Mouse (Mus musculus): ENCODE measurements around the gene Olfr466. TPM values are rescaled to one million over a fixed set of nuclear protein-coding genes. Genes with fewer than 3 reads are reported as not detected.

Olfr466 gene
- total and polyA plus RNA-seq, 3 experiments: not detected

DNA sequence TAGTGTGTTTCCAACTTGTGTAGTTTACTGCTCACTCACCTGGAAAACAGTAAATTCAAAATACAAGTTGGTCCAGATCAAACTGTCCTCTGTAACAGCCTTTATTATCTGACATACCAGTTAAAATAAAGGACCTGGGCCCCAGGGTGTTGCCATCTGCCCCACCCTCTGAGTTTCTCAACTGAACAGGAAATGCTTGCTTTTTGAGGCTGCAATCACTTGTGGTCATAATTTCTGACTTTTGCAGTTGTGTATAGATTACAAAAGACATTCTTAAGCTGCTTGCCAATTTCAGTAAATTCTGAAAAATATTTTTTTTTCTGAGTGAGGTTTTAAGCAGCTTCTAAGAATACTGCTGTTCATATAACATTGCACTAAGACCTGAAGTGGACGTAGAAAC, 27.9 kb upstream of the Olfr466 start:
- H3K79me2 ChIP-seq (ENCODE audit: control insufficient read depth, insufficient read depth, low read length, poor library complexity): no peaks in the 10 kb centered on the region
- no peaks in the 10 kb centered on the region for H3K9me3 ChIP-seq (replicated peaks; ENCODE audit: insufficient read depth, low read length)
- H3K9ac ChIP-seq (ENCODE audit: control insufficient read depth, low read depth, low read length, poor library complexity, severe bottlenecking): peak overlapping the region; percentile 42
- peak overlapping the region; percentile 99 for H3K27ac ChIP-seq (ENCODE audit: control insufficient read depth, low read depth, low read length)
- peaks cover 17 to 19% of the 10 kb centered on the region in 2 experiments for H3K4me1 ChIP-seq (ENCODE audit: control insufficient read depth in 1 of 2, insufficient read depth in 2 of 2, low read length in 2 of 2)
- H3K27me3 ChIP-seq (ENCODE audit: control insufficient read depth in 1 of 2, insufficient read depth in 2 of 2, low read length in 2 of 2): no peaks in the 10 kb centered on the region
- DNase-seq (ENCODE audit: low read depth, low spot score): peak; percentile 92
- H3K4me3 ChIP-seq (ENCODE audit: control insufficient read depth in 1 of 2, insufficient read depth in 1 of 2, low read depth in 2 of 2, low read length in 2 of 2): peak overlapping the region in 1 of 2 experiments; percentile 7; a peak in 1 of 4 replicates
- H3K36me3 ChIP-seq (ENCODE audit: control insufficient read depth in 1 of 2, insufficient read depth in 2 of 2, low read length in 2 of 2): peaks cover 0 to 21% of the 10 kb centered on the region in 2 experiments; a peak in 2 of 4 replicates
- TF ChIP-seq ZNF384 (IDR thresholded peaks at IDR 0.05; ENCODE audit: low read depth, low read length): peak; percentile 85
- TF ChIP-seq ZMIZ1 (IDR thresholded peaks at IDR 0.05; ENCODE audit: low read depth, low read length): peak; percentile 72
- no peak; the same call in 1 of the 2 replicates for TF ChIP-seq HCFC1 (IDR thresholded peaks at IDR 0.05; ENCODE audit: low read depth, low read length)
- no peak for TF ChIP-seq MEF2A (IDR thresholded peaks at IDR 0.05; ENCODE audit: extremely low read depth, insufficient replicate concordance, low read depth, low read length, poor library complexity, severe bottlenecking)
- TF ChIP-seq MYB (IDR thresholded peaks at IDR 0.05; ENCODE audit: low read depth, low read length): peak; percentile 99
- TF ChIP-seq MAX (IDR thresholded peaks at IDR 0.05; ENCODE audit: low read length): peak; percentile 57; the same call in 1 of the 2 replicates
- TF ChIP-seq UBTF (IDR thresholded peaks at IDR 0.05; ENCODE audit: borderline replicate concordance, insufficient read depth, low read depth, low read length): no peak
- TF ChIP-seq USF1 (IDR thresholded peaks at IDR 0.05; ENCODE audit: low read depth, low read length): no peak
- peak; percentile 63; the same call in 1 of the 2 replicates for TF ChIP-seq TBP (IDR thresholded peaks at IDR 0.05; ENCODE audit: low read depth, low read length)
- no peak for TF ChIP-seq POLR2A (IDR thresholded peaks at IDR 0.05; ENCODE audit: control insufficient read depth in 1 of 2, insufficient read depth in 1 of 2, low read depth in 1 of 2, low read length in 2 of 2, poor library complexity in 1 of 2)
- peak; percentile 99 to 100 for TF ChIP-seq EP300 (IDR thresholded peaks at IDR 0.05; ENCODE audit: low read depth in 1 of 2, low read length in 2 of 2)
- TF ChIP-seq CTCF (IDR thresholded peaks at IDR 0.05 in 2 of 3, conservative IDR thresholded peaks at IDR 0.05 in 1 of 3; ENCODE audit: control insufficient read depth in 1 of 3, insufficient read depth in 1 of 3, low read depth in 2 of 3, low read length in 3 of 3, poor library complexity in 1 of 3, severe bottlenecking in 1 of 3): no peak
- peak; percentile 95 for TF ChIP-seq SIN3A (IDR thresholded peaks at IDR 0.05; ENCODE audit: low read length)
- TF ChIP-seq E2F4 (IDR thresholded peaks at IDR 0.05; ENCODE audit: borderline replicate concordance, low read depth, low read length): 0 out of 2 replicates have a peak, but pooled peaks have one; percentile 58
- TF ChIP-seq BHLHE40 (IDR thresholded peaks at IDR 0.05; ENCODE audit: borderline replicate concordance, low read depth, low read length): no peak
- TF ChIP-seq CHD2 (IDR thresholded peaks at IDR 0.05; ENCODE audit: low read length): peak; percentile 58
- peak; percentile 84 for TF ChIP-seq JUND (IDR thresholded peaks at IDR 0.05; ENCODE audit: low read depth, low read length)
- peak; percentile 45; the same call in 1 of the 2 replicates for TF ChIP-seq MAFK (IDR thresholded peaks at IDR 0.05; ENCODE audit: borderline replicate concordance, low read depth, low read length)
- TF ChIP-seq ETS1 (IDR thresholded peaks at IDR 0.05; ENCODE audit: low read depth, low read length): peak; percentile 88
- peak; percentile 62 for TF ChIP-seq TAL1 (IDR thresholded peaks at IDR 0.05; ENCODE audit: low read length)
- no peak for TF ChIP-seq USF2 (IDR thresholded peaks at IDR 0.05; ENCODE audit: borderline replicate concordance in 1 of 2, insufficient read depth in 1 of 2, low read depth in 1 of 2, low read length in 2 of 2)
- TF ChIP-seq RCOR1 (IDR thresholded peaks at IDR 0.05; ENCODE audit: low read depth, low read length): peak; percentile 91
- TF ChIP-seq GATA1 (IDR thresholded peaks at IDR 0.05; ENCODE audit: low read depth, low read length): peak; percentile 88
- peak; percentile 56; the same call in 1 of the 2 replicates for TF ChIP-seq KAT2A (conservative IDR thresholded peaks at IDR 0.05; ENCODE audit: low read depth, low read length)
- no peak for TF ChIP-seq ZKSCAN1 (IDR thresholded peaks at IDR 0.05; ENCODE audit: low read depth, low read length)
- no peak for TF ChIP-seq NRF1 (IDR thresholded peaks at IDR 0.05; ENCODE audit: insufficient read depth, low read depth, low read length, poor library complexity, severe bottlenecking)
- TF ChIP-seq SMC3 (IDR thresholded peaks at IDR 0.05; ENCODE audit: low read depth, low read length): no peak
- TF ChIP-seq GABPA (IDR thresholded peaks at IDR 0.05; ENCODE audit: low read depth, low read length): no peak
- no peak for TF ChIP-seq RAD21 (IDR thresholded peaks at IDR 0.05; ENCODE audit: low read depth, low read length)
- peak; percentile 92 for TF ChIP-seq TCF12 (IDR thresholded peaks at IDR 0.05; ENCODE audit: low read depth, low read length)
- peak; percentile 88 for TF ChIP-seq MAZ (IDR thresholded peaks at IDR 0.05; ENCODE audit: low read depth, low read length)
- no peak for TF ChIP-seq CHD1 (IDR thresholded peaks at IDR 0.05; ENCODE audit: low read depth, low read length)
- TF ChIP-seq ELF1 (IDR thresholded peaks at IDR 0.05; ENCODE audit: low read depth, low read length): peak; percentile 61; the same call in 1 of the 2 replicates
- peak; percentile 56; the same call in 1 of the 2 replicates for TF ChIP-seq POLR2AphosphoS2 (IDR thresholded peaks at IDR 0.05; ENCODE audit: low read length)
- TF ChIP-seq MXI1 (IDR thresholded peaks at IDR 0.05; ENCODE audit: low read depth, low read length): peak; percentile 76
- no peak for TF ChIP-seq ZC3H11A (IDR thresholded peaks at IDR 0.05; ENCODE audit: low read depth, low read length)
- no peak for TF ChIP-seq POLR2AphosphoS5 (IDR thresholded peaks at IDR 0.05; ENCODE audit: borderline replicate concordance, low read depth, low read length)
